Comparison of ENCODE assay signal across 20 mouse cellular contexts in the genomic region with DNA sequence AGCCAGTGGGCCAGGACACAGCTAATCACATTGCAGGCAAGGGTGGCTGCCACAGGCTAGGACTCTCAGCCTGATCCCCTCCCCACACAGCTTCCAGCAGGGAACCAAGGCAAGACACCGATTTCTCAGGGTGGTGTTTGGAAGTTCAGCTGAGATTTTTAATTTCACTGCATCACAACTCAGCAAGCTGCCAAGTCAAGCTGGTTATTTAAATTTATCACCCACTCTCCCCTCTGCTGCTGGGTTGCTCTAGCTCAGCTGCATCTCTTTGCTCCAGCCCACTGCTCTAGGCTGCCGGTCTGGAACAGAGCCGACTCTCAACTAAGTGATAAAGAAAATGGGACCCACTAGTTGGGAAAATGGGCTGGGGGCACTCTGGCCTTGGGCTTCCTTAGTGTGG.
DNase-seq lines count a peak whose midpoint lies in the region; ATAC-seq lines count a peak whose summit lies in the region.
"Had no signal": no experiment of that assay in that cellular context is flagged by ENCODE, and none has a peak within 500 bp of the region (broad histone marks: within the 10 kb centered on the region; RNA-seq: fewer than 3 reads in every experiment).

No protein-coding gene starts in this region.

- H3K27ac ChIP-seq in neural tube, embryonic 13.5 days (replicated peaks), result peak overlapping the region; percentile 61; the same call in 1 of the 2 replicates
- H3K27ac ChIP-seq in limb, embryonic 10.5 days, result no peak overlapping the region
- H3K27ac ChIP-seq: forebrain, embryonic 13.5 days; gastrocnemius, adult 2 months; heart, embryonic 15.5 days; hindbrain, embryonic 10.5 days; liver, embryonic 15.5 days had no signal

- DNase-seq in neural tube, embryonic 10.5 days (ENCODE audit: extremely low spot score, low spot score), result no peak
- DNase-seq in layer of hippocampus, adult 9-11 months, result peak; percentile 70
- peak; percentile 26 for DNase-seq in limb, embryonic 10.5 days (ENCODE audit: low spot score)
- DNase-seq in heart, postnatal 4 days, result no peak
- DNase-seq in cerebellum, adult 9-11 months, result no peak
- DNase-seq in embryo, embryonic 10.5 days (ENCODE audit: low spot score), result no peak
- DNase-seq: adrenal gland, postnatal 36 days; cerebellum, postnatal 14 days; gastrocnemius, adult 2 months; heart, adult 18-20 months; kidney, adult 9 months; midbrain, embryonic 14.5 days had no signal

- peaks cover 61% of the 10 kb centered on the region for H3K27me3 ChIP-seq in neural tube, embryonic 13.5 days
- H3K27me3 ChIP-seq in limb, embryonic 10.5 days (ENCODE audit: low read depth, poor library complexity, severe bottlenecking), result peaks cover 86% of the 10 kb centered on the region
- H3K27me3 ChIP-seq: Patski had no signal

- 25% methylated on average over 3 of the region's 3 CpGs for WGBS in neural tube, embryonic 13.5 days
- 51% methylated on average over 3 of the region's 3 CpGs for WGBS in limb, embryonic 10.5 days

- H3K4me2 ChIP-seq in neural tube, embryonic 13.5 days, result no peak overlapping the region
- H3K4me2 ChIP-seq: forebrain, embryonic 13.5 days; heart, embryonic 15.5 days; liver, embryonic 15.5 days had no signal

- no peak overlapping the region for H3K4me3 ChIP-seq in neural tube, embryonic 13.5 days
- no peak overlapping the region for H3K4me3 ChIP-seq in limb, embryonic 10.5 days
- H3K4me3 ChIP-seq: forebrain, embryonic 13.5 days; gastrocnemius, adult 2 months; heart, embryonic 15.5 days; hindbrain, embryonic 10.5 days; liver, embryonic 15.5 days; myocyte had no signal

- H3K36me3 ChIP-seq in neural tube, embryonic 13.5 days, result peaks cover 5% of the 10 kb centered on the region; the same call in 1 of the 2 replicates
- H3K36me3 ChIP-seq in limb, embryonic 10.5 days, result no peaks in the 10 kb centered on the region
- H3K36me3 ChIP-seq: heart, embryonic 15.5 days; hindbrain, embryonic 10.5 days; liver, embryonic 15.5 days had no signal

- no peak overlapping the region for H3K9ac ChIP-seq in neural tube, embryonic 13.5 days
- H3K9ac ChIP-seq: forebrain, embryonic 13.5 days; heart, embryonic 15.5 days; liver, embryonic 15.5 days had no signal

- peaks cover 81% of the 10 kb centered on the region for H3K4me1 ChIP-seq in neural tube, embryonic 13.5 days (replicated peaks)
- peaks cover 95% of the 10 kb centered on the region for H3K4me1 ChIP-seq in limb, embryonic 10.5 days
- H3K4me1 ChIP-seq: heart, embryonic 15.5 days; liver, embryonic 15.5 days had no signal

- ATAC-seq in neural tube, embryonic 13.5 days (ENCODE audit: low read depth), result no peak
- ATAC-seq: forebrain, embryonic 13.5 days; lung, postnatal 0 days; Patski had no signal

- no peaks in the 10 kb centered on the region for H3K9me3 ChIP-seq in neural tube, embryonic 13.5 days
- H3K9me3 ChIP-seq in limb, embryonic 10.5 days (replicated peaks), result no peaks in the 10 kb centered on the region
- H3K9me3 ChIP-seq: forebrain, embryonic 13.5 days; heart, embryonic 15.5 days; hindbrain, embryonic 10.5 days; liver, embryonic 15.5 days had no signal

Comparison
In these comparisons a context has a peak if more than half of its experiments do, and no peak if none do; other contexts are left out.
1. DNase-seq: peak in layer of hippocampus, adult 9-11 months (single experiment) and limb, embryonic 10.5 days (single experiment); none in neural tube, embryonic 10.5 days (single experiment), heart, postnatal 4 days (single experiment), cerebellum, adult 9-11 months (single experiment) and embryo, embryonic 10.5 days (single experiment).